Mouse (Mus musculus) testis, adult 2 months (tissue): ENCODE results near the gene Maz. TPM values are rescaled to one million over a fixed set of nuclear protein-coding genes. Genes with fewer than 3 reads are reported as not detected.

ENCODE experiments used
- H3K27ac ChIP-seq: fragments of 200-500 bp; 2 replicates; pipeline ENCODE4 v1.5.1; 2012; ENCODE audit warnings: low read depth, low read length; ENCODE audit not compliant: control insufficient read depth, insufficient read depth
- H3K27me3 ChIP-seq: fragments of 200-500 bp; 2 replicates; pipeline ENCODE4 v1.6.1; 2012; ENCODE audit warnings: mild to moderate bottlenecking, low read length, moderate library complexity; ENCODE audit not compliant: control insufficient read depth, insufficient read depth
- H3K36me3 ChIP-seq: fragments of 200-500 bp; 2 replicates; pipeline ENCODE4 v1.6.1; 2012; ENCODE audit warnings: mild to moderate bottlenecking, low read length; ENCODE audit not compliant: control insufficient read depth, insufficient read depth
- H3K4me1 ChIP-seq: fragments of 200-500 bp; 2 replicates; pipeline ENCODE4 v1.6.1; 2012; ENCODE audit warnings: low read length; ENCODE audit not compliant: control insufficient read depth, insufficient read depth
- H3K4me3 ChIP-seq: fragments of 200-500 bp; 2 replicates; pipeline ENCODE4 v1.5.1; 2012; ENCODE audit warnings: low read depth, mild to moderate bottlenecking, low read length, moderate library complexity, mixed read lengths; ENCODE audit not compliant: control insufficient read depth
- CTCF ChIP-seq: fragments of 200-500 bp; IDR thresholded peaks from 2 replicates; pipeline ENCODE4 v1.5.1; 2012; ENCODE audit warnings: low read depth, mild to moderate bottlenecking, inconsistent platforms, low read length, moderate library complexity; ENCODE audit not compliant: control insufficient read depth, insufficient read depth, insufficient replicate concordance
- POLR2A ChIP-seq: fragments of 200-500 bp; IDR thresholded peaks from 2 replicates; pipeline ENCODE4 v1.6.1; 2012; ENCODE audit warnings: low read depth, mild to moderate bottlenecking, inconsistent platforms, low read length, moderate library complexity; ENCODE audit not compliant: control insufficient read depth
- polyA plus RNA-seq: library from polyadenylated mRNA; depleted of rRNA; stranded (reverse); fragments of >200 nt; gene quantifications from 2 replicates; pipeline ENCODE4 v1.2.3, GENCODE M21; 2012; rRNA removed

Gene Maz
- polyA plus RNA-seq, 1 experiment: 59.6 TPM

- TF ChIP-seq CTCF (no peak), POLR2A (no peak)
- no peaks in the 10 kb centered on the region for H3K27me3 ChIP-seq
Observed at GRCm38 (mm10) chr7:126981601-126982000, 45.2 kb downstream of the Maz start.

GRCm38 (mm10) chr7:126978841-126979240 is 48.0 kb downstream of the Maz start:
- H3K4me3 ChIP-seq: peak overlapping the region; percentile 2
- no peaks in the 10 kb centered on the region for H3K36me3 ChIP-seq
- peaks cover 11% of the 10 kb centered on the region for H3K4me1 ChIP-seq
- no peak overlapping the region for H3K27ac ChIP-seq
- H3K27me3 ChIP-seq: no peaks in the 10 kb centered on the region
- TF ChIP-seq POLR2A (no peak), CTCF (no peak)

More at GRCm38 (mm10) chr7:126981601-126982000, 45.2 kb downstream of the Maz start:
- Histone ChIP-seq H3K27ac (no peak overlapping the region), H3K36me3 (no peaks in the 10 kb centered on the region), H3K4me3 (no peak overlapping the region), H3K4me1 (peaks cover 3% of the 10 kb centered on the region)

GRCm38 (mm10) chr7:126976878-126977459 is 49.9 kb downstream of the Maz start:
- Histone ChIP-seq H3K4me3 (peak overlapping the region; percentile 91), H3K27ac (no peak overlapping the region), H3K36me3 (no peaks in the 10 kb centered on the region), H3K4me1 (peaks cover 11% of the 10 kb centered on the region), H3K27me3 (no peaks in the 10 kb centered on the region)
- no peak for TF ChIP-seq CTCF
- TF ChIP-seq POLR2A: no peak

GRCm38 (mm10) chr7:126975950-126976866 is 50.6 kb downstream of the Maz start, which contains the start of gene Cdiptos:
Gene Cdiptos (minus strand): TSS chr7:126976098.
- H3K27me3 ChIP-seq: no peaks in the 10 kb centered on the region
- H3K27ac ChIP-seq: peak within 1 kb of the TSS; percentile 96
- TF ChIP-seq POLR2A: peak; percentile 68
- peak; percentile 91 for TF ChIP-seq CTCF
- H3K4me1 ChIP-seq: peaks cover 11% of the 10 kb centered on the region
- peak within 1 kb of the TSS; percentile 91 for H3K4me3 ChIP-seq
- no peaks in the 10 kb centered on the region for H3K36me3 ChIP-seq

- H3K27me3 ChIP-seq: no peaks in the 10 kb centered on the region
- no peaks in the 10 kb centered on the region for H3K36me3 ChIP-seq
- TF ChIP-seq CTCF: no peak
- TF ChIP-seq POLR2A: no peak
- peak within 1 kb of the TSS; percentile 96 for H3K27ac ChIP-seq
- H3K4me3 ChIP-seq: peak within 1 kb of the TSS; percentile 91
- H3K4me1 ChIP-seq: peaks cover 11% of the 10 kb centered on the region
Observed at GRCm38 (mm10) chr7:126975893-126975949, 51.1 kb downstream of the Maz start, which contains the start of gene Cdipt. Gene Cdipt (plus strand): TSS chr7:126975914.

- no peak; the same call in 1 of the 2 replicates for TF ChIP-seq POLR2A
- no peak for TF ChIP-seq CTCF
- Histone ChIP-seq H3K27ac (peak overlapping the region; percentile 96), H3K4me3 (peak overlapping the region; percentile 91), H3K4me1 (peaks cover 11% of the 10 kb centered on the region), H3K36me3 (no peaks in the 10 kb centered on the region), H3K27me3 (no peaks in the 10 kb centered on the region)
Observed at GRCm38 (mm10) chr7:126975493-126975892, 51.3 kb downstream of the Maz start.

Other genes starting within 250 kb of the Maz start
- 1.1 and 1.2 TPM in 2 replicates for gene Tbx6, start 245.6 kb downstream of the Maz start, polyA plus RNA-seq
- gene Ppp4c, start 234.5 kb downstream of the Maz start, polyA plus RNA-seq: 252 and 262 TPM in 2 replicates
- 7.9 and 9.8 TPM in 2 replicates for gene Fam57b, start 229.4 kb downstream of the Maz start, polyA plus RNA-seq
- gene 4930451I11Rik, start 195.4 kb downstream of the Maz start, polyA plus RNA-seq: 103 and 114 TPM in 2 replicates
- gene Doc2a, start 179.6 kb downstream of the Maz start, polyA plus RNA-seq: 1.9 and 2.2 TPM in 2 replicates
- 76.6 and 77.1 TPM in 2 replicates for gene Hirip3, start 165.1 kb downstream of the Maz start, polyA plus RNA-seq
- gene Ino80e, start 164.7 kb downstream of the Maz start, polyA plus RNA-seq: 74.1 and 80.9 TPM in 2 replicates
- gene Taok2, start 142.3 kb downstream of the Maz start, polyA plus RNA-seq: 43.5 and 49.4 TPM in 2 replicates
- 70.3 and 73.6 TPM in 2 replicates for gene Tmem219, start 104.1 kb downstream of the Maz start, polyA plus RNA-seq
- 80.0 and 85.5 TPM in 2 replicates for gene Kctd13, start 98.2 kb downstream of the Maz start, polyA plus RNA-seq
- gene Asphd1, start 77.5 kb downstream of the Maz start, polyA plus RNA-seq: 1.4 TPM in 2 replicates
- gene Sez6l2, start 76.5 kb downstream of the Maz start, polyA plus RNA-seq: 9.9 and 10.7 TPM in 2 replicates
- gene Cdipt, start 51.1 kb downstream of the Maz start, polyA plus RNA-seq: 83.3 and 84.9 TPM in 2 replicates
- gene Cdiptos, start 50.9 kb downstream of the Maz start, polyA plus RNA-seq: 804 and 822 TPM in 2 replicates
- gene Mvp, start 12.4 kb downstream of the Maz start, polyA plus RNA-seq: 3.0 and 4.0 TPM in 2 replicates
- gene Pagr1b, start 10.6 kb downstream of the Maz start, polyA plus RNA-seq: 0.90 and 1.2 TPM in 2 replicates
- gene Pagr1a, start 9.7 kb downstream of the Maz start, polyA plus RNA-seq: 1.3 and 2.0 TPM in 2 replicates
- 13.5 and 16.2 TPM in 2 replicates for gene Gm42742, start 5.9 kb downstream of the Maz start, polyA plus RNA-seq
- 2.7 and 3.4 TPM in 2 replicates for gene Prrt2, start 5.8 kb downstream of the Maz start, polyA plus RNA-seq
- gene Kif22, start 15.4 kb upstream of the Maz start, polyA plus RNA-seq: 10.2 and 11.2 TPM in 2 replicates
- 0.76 and 0.93 TPM in 2 replicates for gene Zg16, start 60.3 kb upstream of the Maz start, polyA plus RNA-seq
- gene AI467606, start 64.3 kb upstream of the Maz start, polyA plus RNA-seq: 4.6 and 4.9 TPM in 2 replicates
- gene Qprt, start 95.2 kb upstream of the Maz start, polyA plus RNA-seq: 0.05 and 0.22 TPM in 2 replicates
- gene Spn, start 110.8 kb upstream of the Maz start, polyA plus RNA-seq: 0.09 and 0.10 TPM in 2 replicates
- 19.6 and 27.8 TPM in 2 replicates for gene Cd2bp2, start 169.0 kb upstream of the Maz start, polyA plus RNA-seq
- gene Tbc1d10b, start 181.4 kb upstream of the Maz start, polyA plus RNA-seq: 5.1 and 6.3 TPM in 2 replicates
- 1.3 and 1.4 TPM in 2 replicates for gene Mylpf, start 181.9 kb upstream of the Maz start, polyA plus RNA-seq
- gene Zfp553, start 206.0 kb upstream of the Maz start, polyA plus RNA-seq: 3.4 and 3.7 TPM in 2 replicates
- gene Sept1, start 206.1 kb upstream of the Maz start, polyA plus RNA-seq: 2.8 and 3.2 TPM in 2 replicates
- 41.0 and 48.4 TPM in 2 replicates for gene Zfp771, start 217.2 kb upstream of the Maz start, polyA plus RNA-seq
- gene Dctpp1, start 233.7 kb upstream of the Maz start, polyA plus RNA-seq: 22.2 and 23.7 TPM in 2 replicates
- 79.1 and 84.0 TPM in 2 replicates for gene Sephs2, start 247.0 kb upstream of the Maz start, polyA plus RNA-seq